Mouse (Mus musculus): Measurements from ENCODE around the gene Cwc25.
"Not testable (repeated sequence)": the region's sequence is repeated elsewhere in the genome, so short reads cannot be mapped to it uniquely, and the experiment has no call there.

Gene Cwc25

DNA sequence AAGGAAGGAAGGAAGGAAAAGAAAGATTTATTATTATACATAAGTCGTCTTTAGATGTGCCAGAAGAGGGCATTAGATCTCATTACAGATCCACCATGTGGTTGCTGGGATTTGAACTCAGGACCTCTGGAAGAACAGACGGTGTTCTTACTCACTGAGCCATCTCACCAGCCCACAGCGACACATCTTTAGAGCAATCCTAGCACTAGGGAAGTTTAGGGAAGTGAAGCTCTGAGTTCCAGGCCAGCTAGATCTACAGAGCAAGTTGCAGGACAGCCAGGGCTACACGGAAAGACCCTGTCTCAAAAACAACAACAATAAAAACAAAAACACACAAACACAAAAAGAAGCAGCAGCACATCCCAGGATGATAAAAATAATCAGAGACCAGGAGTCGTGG, 31.5 kb downstream of the Cwc25 start:
- DNase-seq (ENCODE audit: extremely low spot score, low read depth, low spot score) = not testable (repeated sequence)

DNA sequence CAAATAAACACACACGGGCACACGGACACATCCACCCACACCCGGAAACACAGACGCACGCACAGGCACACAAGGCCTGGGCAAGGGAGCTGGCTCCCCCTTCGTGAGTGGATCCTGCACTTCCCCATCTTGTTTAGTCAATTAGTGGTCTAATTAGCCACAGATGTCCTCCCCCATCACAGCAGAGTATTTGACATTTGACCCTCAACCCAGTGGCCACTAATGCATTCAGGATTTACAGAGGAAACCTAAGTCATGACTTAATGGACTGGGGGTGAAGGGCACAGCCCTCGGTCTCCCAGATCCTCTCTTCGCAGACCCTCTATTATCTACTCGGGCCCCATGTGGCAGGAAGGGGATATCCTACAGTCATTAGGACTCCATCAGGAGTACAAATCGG, 32.7 kb downstream of the Cwc25 start:
- DNase-seq (ENCODE audit: extremely low spot score, low read depth, low spot score) = peak; percentile 81

DNA sequence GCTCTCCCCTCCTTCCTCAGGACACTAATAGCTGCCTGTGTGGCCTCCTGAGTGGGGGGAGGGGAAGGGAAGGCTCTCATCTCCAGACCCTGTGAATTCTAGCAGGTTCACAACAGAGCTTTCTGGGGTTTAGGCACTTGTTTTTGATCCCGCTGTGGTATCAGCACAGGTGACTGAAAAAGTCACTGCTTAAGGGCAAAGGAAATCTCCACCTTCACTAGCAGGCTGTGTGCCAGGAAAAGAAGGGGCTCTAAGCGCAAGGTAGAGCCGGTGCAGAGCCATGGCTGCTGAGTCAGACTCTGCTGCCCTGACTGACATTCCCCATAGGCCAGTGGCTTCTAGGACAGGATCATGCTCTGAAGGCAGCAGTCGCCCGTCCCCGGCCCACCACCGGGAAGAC, 37.6 kb downstream of the Cwc25 start:
- DNase-seq (ENCODE audit: extremely low spot score, low read depth, low spot score) = no peak

DNA sequence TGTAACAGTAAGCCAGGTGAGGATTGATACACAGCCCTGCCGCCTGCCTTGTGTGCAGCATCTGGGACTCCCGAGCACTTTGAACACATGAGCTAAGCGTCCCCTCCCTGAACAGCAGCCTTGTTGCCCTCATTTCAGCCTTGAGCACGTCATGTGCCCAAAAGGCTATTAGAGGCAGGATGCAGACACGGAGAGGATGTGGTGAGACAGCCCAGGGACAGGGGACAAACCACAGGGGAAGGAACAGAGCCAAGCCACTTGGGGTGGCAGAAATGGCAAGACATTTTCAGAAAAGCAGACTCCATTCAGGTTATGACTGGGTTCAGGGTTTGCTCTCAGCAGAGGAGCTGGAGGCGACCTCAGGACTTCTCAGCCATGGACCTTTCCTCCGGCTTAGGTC, 38.0 kb downstream of the Cwc25 start:
- DNase-seq (ENCODE audit: extremely low spot score, low read depth, low spot score) = no peak

DNA sequence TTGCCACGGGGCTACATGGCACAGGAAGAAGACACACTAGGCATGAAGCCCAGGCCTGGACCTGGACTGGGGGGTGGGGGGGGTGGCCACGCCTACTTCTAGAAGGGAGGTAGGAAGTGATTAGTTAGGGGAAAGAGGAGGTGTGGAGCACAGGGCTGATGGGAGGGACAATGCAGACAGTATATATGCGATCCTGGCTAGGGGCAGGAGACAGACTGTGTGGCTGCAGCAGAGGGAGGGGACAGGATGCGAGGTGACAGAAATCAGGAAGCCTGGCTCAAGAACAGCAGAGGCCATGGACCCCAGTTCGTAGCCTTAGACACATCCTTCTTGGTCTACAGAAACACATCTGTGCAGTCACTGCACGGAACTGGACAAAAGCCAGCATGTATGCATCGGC, 42.6 kb downstream of the Cwc25 start:
- DNase-seq (ENCODE audit: extremely low spot score, low read depth, low spot score) = no peak

DNA sequence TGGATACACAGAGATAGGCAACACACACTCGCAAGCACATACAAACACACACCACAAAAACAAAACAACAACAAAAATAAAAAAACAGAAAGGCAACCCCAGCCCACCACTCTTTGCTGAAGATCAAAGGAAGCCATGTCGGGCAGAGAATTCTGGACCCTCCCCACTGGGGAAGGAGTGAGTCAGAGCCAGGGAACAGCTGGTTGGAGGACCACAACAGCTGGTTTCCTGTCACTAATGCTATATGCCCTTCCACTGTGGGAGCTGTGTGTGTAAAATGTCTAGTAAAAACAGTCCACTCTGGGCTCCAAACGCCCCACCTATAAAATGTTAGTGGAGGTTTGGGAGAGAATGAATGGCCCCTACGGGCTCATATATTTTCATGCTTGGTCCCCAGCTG, 45.0 kb downstream of the Cwc25 start:
- DNase-seq (ENCODE audit: extremely low spot score, low read depth, low spot score) = no peak

DNA sequence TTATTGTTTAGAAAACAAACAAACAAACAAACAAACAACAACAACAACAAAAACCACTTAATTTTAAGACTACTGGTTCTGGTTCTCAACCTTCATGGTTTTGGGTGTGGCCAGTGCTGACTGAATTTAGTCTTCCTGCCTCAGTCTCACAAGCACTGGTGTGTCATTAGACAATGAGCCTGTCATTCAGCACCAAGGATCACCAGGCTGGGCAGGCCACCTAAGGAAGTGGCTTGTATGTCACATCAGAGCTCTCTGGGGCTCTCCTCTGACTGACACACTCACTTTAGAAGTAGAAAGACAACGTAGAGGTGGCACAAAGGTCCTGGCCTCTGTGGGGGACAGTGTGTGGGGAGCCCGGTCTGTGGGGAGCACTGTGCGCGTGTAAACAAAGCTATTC, 47.3 kb downstream of the Cwc25 start:
- DNase-seq (ENCODE audit: extremely low spot score, low read depth, low spot score) = no peak

DNA sequence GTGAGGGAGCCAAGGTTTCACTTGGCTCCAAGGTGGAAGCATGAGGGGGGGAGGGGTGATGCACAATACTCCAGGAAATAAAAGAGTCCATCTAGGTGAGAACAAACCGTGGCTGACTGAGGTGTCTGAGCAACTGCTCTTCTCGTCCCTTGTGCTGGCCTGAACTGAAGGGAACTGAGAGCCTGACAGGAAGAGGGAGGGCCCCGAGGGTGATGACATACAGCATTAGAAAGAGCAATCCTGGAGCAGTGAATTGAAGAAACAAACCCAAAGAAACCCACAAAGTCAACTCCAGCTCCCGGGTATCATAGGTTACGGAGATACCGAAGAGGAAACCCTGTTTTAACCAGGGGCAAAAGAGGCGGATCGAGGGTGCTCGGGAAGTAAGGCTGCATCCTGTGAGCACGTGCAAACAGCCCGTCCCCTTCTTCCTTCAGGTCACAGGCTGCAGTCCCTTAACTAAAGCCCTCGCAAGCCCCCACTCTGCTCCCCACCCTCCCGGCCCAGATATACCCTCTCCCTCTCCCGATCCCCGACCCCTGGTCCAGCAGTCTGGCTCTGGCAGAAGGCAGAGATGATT, 48.0 kb downstream of the Cwc25 start:
- no peak for DNase-seq (ENCODE audit: extremely low spot score, low read depth, low spot score)

DNA sequence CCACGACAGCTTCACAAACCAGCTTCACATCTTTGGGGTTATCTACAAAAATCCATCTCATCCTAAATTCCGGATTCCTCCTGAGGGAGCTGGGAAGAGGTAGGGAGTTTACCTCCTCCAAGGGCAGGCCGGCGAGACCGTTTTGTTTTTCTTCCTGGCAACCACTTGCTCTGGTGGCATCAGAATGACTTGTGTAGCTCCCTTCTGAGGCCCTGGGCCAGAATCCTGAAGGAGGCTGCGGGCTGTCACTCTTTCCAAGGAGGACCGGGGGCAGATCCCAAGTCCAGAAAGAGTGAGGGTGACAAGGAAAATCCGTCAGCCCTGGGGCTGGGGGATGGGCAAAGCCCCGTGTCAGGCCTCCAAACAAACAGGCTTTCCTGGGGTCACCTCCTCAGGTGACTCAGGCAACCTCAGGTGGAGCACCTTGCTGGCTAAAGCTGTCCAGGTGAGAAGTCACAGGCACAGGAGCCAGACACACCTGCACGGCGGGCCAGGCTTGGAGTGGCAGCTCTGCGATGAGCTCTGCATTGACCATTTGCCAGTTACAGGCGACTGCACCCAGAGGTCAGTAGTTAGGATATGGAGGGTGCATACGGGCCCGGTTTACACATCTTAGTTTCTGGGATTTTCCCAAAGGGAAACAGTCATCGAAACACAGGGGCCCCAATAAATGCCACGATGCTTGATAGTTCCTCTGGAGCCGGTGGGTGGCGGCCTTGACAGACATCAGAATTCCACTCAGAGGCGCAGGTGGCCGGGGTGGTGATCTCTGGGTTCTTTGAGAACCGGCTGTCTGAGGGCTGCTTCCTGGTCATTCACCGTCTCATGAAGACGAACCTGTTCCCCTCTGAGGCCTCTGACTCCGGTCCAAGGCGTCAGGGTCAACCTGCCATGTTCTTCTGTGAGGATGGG, 48.7 kb downstream of the Cwc25 start:
- no peak for DNase-seq (ENCODE audit: extremely low spot score, low read depth, low spot score)

DNA sequence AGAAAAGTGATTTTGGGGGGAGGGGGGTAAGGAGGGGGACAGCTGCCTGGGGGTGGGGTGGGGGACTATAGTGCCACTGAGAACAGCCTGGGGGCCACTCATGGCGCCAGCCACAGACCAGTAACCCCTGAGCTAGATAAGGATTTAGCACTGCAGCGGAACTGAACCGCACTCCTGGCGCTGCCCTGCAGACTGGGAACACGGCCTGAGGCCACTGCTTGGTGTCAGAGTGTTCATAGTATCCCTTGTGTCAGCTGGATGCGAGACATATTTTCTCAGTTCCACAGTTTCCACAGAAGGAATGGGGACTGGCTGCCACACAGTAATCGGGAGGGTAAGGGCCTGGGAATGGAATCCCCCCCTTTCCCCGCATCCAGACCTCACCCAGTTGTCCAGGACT, 50.3 kb downstream of the Cwc25 start:
- no peak for DNase-seq (ENCODE audit: extremely low spot score, low read depth, low spot score)

DNA sequence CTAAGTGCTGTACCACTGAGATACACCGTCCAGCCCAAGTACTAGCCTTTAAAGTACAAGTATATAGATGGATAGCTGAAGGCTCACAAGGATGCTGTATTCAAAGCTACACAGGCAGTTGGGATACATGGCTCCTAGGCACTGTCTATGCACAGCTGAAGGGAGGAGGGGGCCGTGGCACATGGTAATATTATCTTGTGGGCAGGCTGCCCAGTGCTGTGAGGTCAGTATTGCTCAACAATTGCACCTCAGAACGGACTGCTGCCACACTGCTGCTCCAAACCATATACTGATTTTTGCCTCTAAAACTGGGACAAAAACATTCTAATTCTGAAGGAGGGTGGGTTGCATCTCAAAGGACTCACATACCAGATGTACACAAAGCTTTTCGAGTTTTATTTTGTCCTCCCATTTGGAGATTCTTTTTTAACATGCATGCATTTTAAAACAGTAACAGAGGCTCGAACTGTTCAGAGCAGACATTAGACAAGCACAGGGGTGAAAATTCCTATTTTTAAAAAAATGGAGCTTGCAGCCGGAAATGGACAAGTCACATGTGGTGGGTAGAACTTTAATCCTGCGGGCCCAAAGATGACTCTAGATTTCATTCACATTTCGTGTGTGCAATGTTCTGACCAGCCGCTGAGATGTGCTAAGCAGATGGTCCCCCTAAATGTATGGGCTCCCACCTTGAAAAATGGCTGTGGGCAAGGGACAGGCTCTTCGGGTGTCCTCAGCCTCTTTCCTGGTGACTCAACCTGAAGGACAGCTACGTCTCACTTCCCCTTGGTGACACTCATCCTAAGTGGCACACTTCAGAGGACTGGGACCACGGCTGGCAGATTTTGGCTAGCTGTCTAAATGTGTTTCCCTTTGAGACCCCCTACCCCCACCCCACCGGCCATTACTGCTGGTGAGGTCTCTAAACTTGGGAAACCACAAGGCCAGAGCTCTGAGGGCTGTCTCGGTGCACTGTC, 51.3 kb downstream of the Cwc25 start:
- DNase-seq (ENCODE audit: extremely low spot score, low read depth, low spot score) = no peak

DNA sequence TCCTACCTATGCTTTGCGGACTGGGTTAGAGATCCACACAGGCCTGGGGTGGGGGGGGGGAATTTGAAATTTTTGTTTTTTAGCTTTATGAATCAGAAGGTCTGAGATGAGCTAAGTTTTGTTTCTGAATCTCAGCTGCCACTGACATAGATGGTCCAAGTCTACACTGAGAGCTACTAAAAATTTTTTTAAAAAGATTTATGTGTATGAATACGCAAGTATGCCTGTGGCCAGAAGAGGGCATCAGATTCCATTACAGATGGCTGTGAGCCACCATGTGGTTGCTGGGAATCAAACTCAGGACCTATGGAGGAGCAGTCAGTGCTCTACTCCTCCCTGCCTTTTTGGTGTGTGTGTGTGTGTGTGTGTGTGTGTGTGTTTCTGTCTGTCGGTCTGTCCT, 52.0 kb downstream of the Cwc25 start:
- DNase-seq (ENCODE audit: extremely low spot score, low read depth, low spot score) = no peak

DNA sequence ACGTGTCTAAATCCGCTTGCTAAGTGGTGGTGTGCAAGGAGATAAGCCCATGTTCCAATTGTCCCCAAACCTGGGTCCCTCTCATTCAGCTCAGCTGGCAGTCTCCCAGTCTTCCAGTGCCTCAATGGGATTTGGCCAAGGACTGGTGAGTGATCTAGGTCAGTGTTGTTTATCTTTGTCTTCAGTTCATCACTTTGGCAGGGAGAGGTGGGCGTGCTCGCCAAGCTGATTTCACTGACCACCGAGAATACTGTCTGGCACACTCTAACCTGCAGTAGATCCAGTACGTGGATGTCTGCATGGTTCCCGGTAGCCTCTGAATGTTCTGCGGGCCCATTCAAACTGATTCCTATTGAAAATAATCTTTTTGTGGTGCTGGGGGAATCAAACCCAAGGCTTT, 52.5 kb downstream of the Cwc25 start:
- DNase-seq (ENCODE audit: extremely low spot score, low read depth, low spot score) = no peak

DNA sequence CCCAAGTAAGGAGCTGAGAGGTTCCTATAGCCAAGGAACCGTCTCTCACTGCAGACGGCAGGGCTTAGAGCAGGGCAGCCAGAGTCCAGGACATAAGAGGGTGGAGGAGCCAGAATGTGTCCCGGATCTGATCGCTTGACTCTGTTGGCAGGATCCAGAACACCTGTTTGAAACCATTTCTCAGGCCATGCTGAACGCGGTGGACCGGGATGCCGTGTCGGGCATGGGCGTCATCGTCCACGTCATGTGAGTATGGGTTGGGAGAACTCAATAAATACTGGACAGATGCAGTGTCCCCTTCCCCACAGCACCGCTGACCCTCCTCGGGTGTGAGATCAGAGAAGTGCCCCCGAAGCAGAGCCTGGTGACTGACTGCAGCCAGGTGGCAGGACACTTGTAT, 54.1 kb downstream of the Cwc25 start:
- DNase-seq (ENCODE audit: extremely low spot score, low read depth, low spot score) = no peak

DNA sequence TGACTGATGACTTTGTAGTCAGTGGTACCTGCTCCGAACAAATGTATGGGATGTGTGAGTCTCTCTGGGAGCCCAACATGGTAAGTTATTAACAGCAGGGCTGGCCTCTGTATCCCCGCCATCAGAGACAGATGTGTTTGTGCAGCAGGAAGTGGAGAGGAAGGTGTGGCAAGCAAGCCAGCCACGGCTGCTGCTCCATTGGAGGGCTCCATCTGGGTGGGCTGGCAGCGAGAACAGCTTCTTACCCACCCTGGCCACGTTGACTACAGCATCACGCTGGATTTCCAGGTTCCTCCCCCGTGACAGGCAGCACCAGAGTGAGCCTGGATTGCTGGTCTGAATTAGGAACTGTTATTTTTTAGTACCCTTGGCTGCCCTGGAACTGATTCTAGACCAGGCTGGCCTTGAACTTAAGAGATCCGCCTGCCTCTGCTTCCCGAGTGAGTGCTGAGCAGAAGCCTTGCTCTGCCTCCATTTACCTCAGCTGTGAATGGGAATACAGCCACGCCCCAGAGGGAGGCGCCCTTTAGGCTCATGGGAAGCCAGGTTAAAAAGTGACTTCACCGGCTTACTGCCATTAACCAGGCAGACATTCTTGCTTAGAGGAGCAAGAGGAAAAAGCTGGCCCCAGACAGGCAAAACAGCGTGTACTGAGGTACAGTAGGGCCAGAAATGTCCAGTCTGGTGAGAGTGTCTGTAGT, 55.0 kb downstream of the Cwc25 start:
- DNase-seq (ENCODE audit: extremely low spot score, low read depth, low spot score) = no peak

DNA sequence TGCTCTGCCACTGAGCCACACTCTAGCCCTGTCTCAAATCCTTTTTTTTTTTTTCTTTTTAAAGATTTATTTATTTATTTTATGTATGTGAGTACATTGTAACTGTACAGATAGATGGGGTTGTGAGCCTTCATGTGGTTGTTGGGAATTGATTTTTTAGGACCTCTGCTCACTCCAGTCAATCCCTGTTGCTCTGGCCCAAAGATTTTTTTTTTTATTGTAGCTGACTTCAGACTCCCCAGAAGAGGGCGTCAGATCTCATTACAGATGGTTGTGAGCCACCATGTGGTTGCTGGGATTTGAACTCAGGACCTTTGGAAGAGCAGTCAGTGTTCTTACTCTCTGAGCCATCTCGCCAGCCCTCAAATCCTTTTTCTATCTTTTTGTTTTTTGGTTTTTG, 56.3 kb downstream of the Cwc25 start:
- not testable (repeated sequence) for DNase-seq (ENCODE audit: extremely low spot score, low read depth, low spot score)

DNA sequence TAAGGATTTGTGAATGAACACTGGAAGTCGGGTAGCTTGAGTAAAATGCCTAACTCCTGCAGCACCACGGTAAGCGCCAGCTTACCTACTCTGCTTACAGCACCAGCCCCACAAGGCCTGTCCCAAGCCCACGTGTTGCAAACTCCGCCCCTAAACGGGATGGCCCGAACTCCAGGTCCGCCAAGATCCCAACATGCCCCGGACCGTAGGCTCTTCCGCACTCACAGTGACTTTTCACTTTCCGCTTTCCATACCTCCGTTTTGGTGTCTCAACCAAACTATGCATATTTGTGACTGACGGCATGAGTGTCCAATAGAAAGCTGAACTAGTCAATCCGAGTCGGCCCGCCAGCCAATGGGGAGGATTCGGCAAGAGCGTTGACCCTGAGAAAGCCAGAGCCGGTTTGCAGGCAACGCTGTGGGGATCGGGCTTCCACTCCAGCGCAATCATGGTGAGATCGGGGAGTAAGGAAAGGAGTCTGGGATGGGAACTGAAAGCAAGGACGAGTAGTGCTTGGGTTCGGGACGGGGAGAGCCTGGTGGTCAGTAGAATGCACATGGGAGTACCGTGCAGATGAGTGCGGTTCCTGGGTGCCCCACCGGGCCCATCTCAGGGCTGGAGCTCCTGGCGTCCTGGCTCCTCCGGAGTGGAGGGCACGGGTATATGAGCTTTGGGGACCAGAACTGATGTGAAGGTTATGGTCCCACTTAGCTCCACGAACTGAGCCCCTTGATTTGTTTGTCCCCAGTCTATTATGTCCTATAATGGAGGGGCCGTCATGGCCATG, 63.1 kb downstream of the Cwc25 start, which contains the start of gene Psmb3:
Gene Psmb3, plus strand, starts transcription at position 361 of the 788 bp plus-strand sequence.
- peak; percentile 100 for DNase-seq (ENCODE audit: extremely low spot score, low read depth, low spot score)

DNA sequence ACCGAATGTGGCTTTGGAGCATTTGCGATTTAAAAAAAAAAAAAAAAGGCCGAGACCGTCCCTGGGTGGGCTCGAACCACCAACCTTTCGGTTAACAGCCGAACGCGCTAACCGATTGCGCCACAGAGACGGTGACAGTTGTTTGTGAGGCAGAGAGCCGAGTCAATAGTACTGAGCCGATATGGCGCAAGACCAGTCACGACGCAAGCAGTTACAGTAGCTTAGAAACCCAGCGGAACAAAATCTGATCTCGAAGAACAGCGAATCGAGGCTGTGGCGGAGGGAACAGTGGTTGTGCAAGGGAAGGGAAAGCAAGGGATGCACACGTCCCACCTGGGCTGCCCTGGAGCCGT, 64.0 kb downstream of the Cwc25 start:
- no peak for DNase-seq (ENCODE audit: extremely low spot score, low read depth, low spot score)

DNA sequence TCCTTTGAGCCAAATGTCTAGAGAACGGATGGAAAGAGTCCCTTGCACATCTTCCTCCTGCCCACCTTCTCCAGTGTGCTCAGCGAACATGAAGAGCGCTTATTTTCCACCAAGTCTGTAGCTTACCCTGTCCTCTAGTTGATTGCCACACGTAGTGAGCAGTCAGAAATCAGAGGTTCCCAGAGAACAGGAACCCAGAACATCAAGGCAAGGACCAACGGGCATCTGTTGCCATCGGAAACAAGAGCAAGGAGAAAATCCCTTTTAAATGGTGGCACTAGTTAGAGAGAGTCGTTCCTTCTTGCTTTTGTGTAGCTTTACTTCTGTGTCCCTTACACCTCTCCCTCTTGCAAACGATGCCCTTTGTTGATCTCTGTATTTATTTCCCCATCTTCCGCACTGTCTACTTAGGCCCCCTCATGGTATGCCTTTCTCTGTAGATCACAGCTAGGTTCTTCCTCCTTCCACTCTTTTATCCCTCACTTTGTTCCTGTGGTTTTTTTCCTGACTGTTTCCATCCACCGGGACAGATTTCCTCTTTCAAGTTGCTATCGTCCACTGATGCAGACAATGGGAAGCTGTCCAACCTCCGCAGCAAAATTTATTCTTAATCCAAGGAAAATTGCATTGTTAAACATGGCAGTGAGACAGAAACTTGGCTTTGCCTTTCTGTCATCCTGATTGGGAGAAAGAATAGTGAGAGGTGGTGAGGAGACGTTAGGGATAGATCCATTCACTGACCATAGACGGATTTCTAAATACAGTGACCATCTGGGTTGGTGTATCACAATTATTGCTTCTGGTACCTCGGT, 64.6 kb downstream of the Cwc25 start:
- no peak for DNase-seq (ENCODE audit: extremely low spot score, low read depth, low spot score)
